Mouse (Mus musculus) kidney, adult 2 months (tissue): ENCODE measurements at regions not wholly inside any gene's neighbourhood (a gene's known extent, or its start where the extent isn't known, plus 50 kb on each side); places are given as distances from the start of the nearest gene placed in this dataset.

ENCODE experiments used
- CTCF ChIP-seq: fragments of 200-500 bp; conservative IDR thresholded peaks from 2 replicates; pipeline ENCODE4 v1.5.1; 2011; ENCODE audit warnings: low read depth, mild to moderate bottlenecking, control low read depth, low read length, moderate library complexity, mixed read lengths; ENCODE audit not compliant: insufficient read depth, insufficient read length
- POLR2A ChIP-seq: fragments of 200-500 bp; IDR thresholded peaks from one replicate; pipeline ENCODE4 v1.6.1; 2011; ENCODE audit warnings: low read depth, low read length, control low read depth

GRCm38 (mm10) chr3:154510160-154510559 lies 86.4 kb upstream of the Cryz start:
- TF ChIP-seq CTCF (no peak), POLR2A (no peak)
